Mouse (Mus musculus) heart, postnatal 14 days (tissue): ENCODE measurements at regions not wholly inside any gene's neighbourhood (a gene's known extent, or its start where the extent isn't known, plus 50 kb on each side); places are given as distances from the start of the nearest gene placed in this dataset.

ENCODE experiments used
- DNase-seq, 2 experiments: peaks; one replicate each; pipeline ENCODE4 v3.0.0; 2021 to 2022
- intact Hi-C: fragments of 180-260 bp; cut with DNase I; formaldehyde crosslinking; loops from one replicate; pipeline ENCODE4 v1.15.1; 2025

GRCm38 (mm10) chrX:160332618-160333017 lies 57.9 kb upstream of the Adgrg2 start:
- intact Hi-C loops: no loop called here
- peak; percentile 2 to 3 for DNase-seq

GRCm38 (mm10) chrX:160338347-160338985 lies 52.0 kb upstream of the Adgrg2 start:
- DNase-seq: no peak

More at GRCm38 (mm10) chrX:160338347-160338985, 52.0 kb upstream of the Adgrg2 start:
- intact Hi-C loops: no loop called here
